Mouse (Mus musculus): ENCODE results near the gene Zfp385c.

DNA sequence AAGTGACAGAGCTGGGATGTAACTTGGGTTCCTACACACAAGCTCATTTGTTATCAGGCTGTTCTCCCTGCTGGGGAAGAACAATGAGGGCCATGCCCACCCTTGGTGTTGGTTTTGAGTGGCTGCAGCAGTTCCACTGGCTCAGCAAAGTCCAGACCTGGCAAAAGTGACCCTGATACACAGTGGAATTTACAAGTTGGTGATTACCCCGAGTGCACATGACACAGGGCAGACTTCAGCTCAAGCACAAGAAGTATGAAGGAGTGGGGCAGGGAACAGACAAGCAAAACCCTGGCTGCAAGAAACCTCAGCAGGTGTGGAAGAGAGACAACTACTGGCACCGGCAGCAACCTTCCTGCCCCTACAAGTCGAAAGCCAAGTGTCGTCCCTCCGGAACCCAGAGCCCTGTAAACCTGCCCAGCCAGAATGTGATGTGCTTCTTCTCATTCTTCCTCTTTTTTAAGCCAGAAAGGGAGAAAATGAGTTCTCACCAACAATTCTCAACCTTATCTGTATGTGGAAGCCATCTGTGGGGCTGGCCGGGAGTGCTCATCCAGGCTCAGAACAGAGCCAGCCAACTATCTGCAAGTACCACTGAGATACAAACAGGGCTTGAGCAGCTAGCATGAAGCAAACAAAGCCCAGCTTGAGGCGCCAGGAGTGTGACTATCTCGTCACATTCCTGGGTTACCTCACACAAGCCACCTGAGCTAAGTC is 29.7 kb upstream of the Zfp385c start:
- TF ChIP-seq CTCF (IDR thresholded peaks at IDR 0.05; ENCODE audit: control insufficient read depth, insufficient read depth, low read length) (no peak), POLR2A (IDR thresholded peaks at IDR 0.05; ENCODE audit: borderline replicate concordance, control insufficient read depth, low read depth, low read length) (no peak)

All from bone marrow, adult 2 months (tissue).